Mouse (Mus musculus): Measurements from ENCODE around the gene Gm16253. TPM values are rescaled to one million over a fixed set of nuclear protein-coding genes. Genes with fewer than 3 reads are reported as not detected.

The Gm16253 gene
- polyA plus RNA-seq (2015; fragmentation: Nextera tagmentation; extraction: Ambion mirVana), result 1.3 and 1.4 TPM in 2 replicates

- H3K36me3 ChIP-seq (ENCODE audit: control insufficient read depth, insufficient read depth), result no peaks in the 10 kb centered on the region
- peak within 1 kb of the TSS; percentile 70 for H3K9ac ChIP-seq (ENCODE audit: low read length)
- no peaks in the 10 kb centered on the region for H3K27me3 ChIP-seq (ENCODE audit: control insufficient read depth, insufficient read depth, low read length)
- H3K4me3 ChIP-seq (ENCODE audit: low read length), result peak within 1 kb of the TSS; percentile 32
- H3K4me1 ChIP-seq (ENCODE audit: control insufficient read depth, insufficient read depth, low read length), result peaks cover 58% of the 10 kb centered on the region
- no peaks in the 10 kb centered on the region for H3K9me3 ChIP-seq (replicated peaks; ENCODE audit: control insufficient read depth, low read length)
- ATAC-seq (replicated peaks; ENCODE audit: extremely low read depth, insufficient read depth, low FRiP score), result peak; percentile 91
- H3K4me2 ChIP-seq (ENCODE audit: low read depth, low read length), result peak within 1 kb of the TSS; percentile 61
- 5% methylated on average over 17 of the region's 17 CpGs for WGBS
- peak within 1 kb of the TSS; percentile 98 for H3K27ac ChIP-seq (ENCODE audit: low read length)
Measured at GRCm38 (mm10) chr3:96576690-96577541, at the start of gene Gm16253. Gm16253 (plus strand) TSS chr3:96576984.

- Histone ChIP-seq H3K27me3 (ENCODE audit: control insufficient read depth, insufficient read depth, low read length) (peaks cover 19% of the 10 kb centered on the region), H3K27ac (ENCODE audit: low read length) (no peak overlapping the region), H3K9ac (ENCODE audit: low read length) (no peak overlapping the region), H3K4me2 (ENCODE audit: low read depth, low read length) (no peak overlapping the region), H3K36me3 (ENCODE audit: control insufficient read depth, insufficient read depth) (no peaks in the 10 kb centered on the region; the same call in 1 of the 2 replicates), H3K4me3 (ENCODE audit: low read length) (no peak overlapping the region), H3K9me3 (replicated peaks; ENCODE audit: control insufficient read depth, low read length) (no peaks in the 10 kb centered on the region), H3K4me1 (ENCODE audit: control insufficient read depth, insufficient read depth, low read length) (peaks cover 35% of the 10 kb centered on the region)
- 61% methylated on average over 9 of the region's 9 CpGs for WGBS
- ATAC-seq (replicated peaks; ENCODE audit: extremely low read depth, insufficient read depth, low FRiP score), result no peak
Measured at GRCm38 (mm10) chr3:96528506-96528905, 48.3 kb upstream of the Gm16253 start.

GRCm38 (mm10) chr3:96532050-96532449 lies 44.7 kb upstream of the Gm16253 start:
- 41% methylated on average over 7 of the region's 7 CpGs for WGBS
- H3K36me3 ChIP-seq (ENCODE audit: control insufficient read depth, insufficient read depth), result no peaks in the 10 kb centered on the region; the same call in 1 of the 2 replicates
- no peak overlapping the region for H3K9ac ChIP-seq (ENCODE audit: low read length)
- no peak overlapping the region for H3K4me2 ChIP-seq (ENCODE audit: low read depth, low read length)
- ATAC-seq (replicated peaks; ENCODE audit: extremely low read depth, insufficient read depth, low FRiP score), result no peak
- H3K4me1 ChIP-seq (ENCODE audit: control insufficient read depth, insufficient read depth, low read length), result peaks cover 9% of the 10 kb centered on the region
- H3K27me3 ChIP-seq (ENCODE audit: control insufficient read depth, insufficient read depth, low read length), result peaks cover 10% of the 10 kb centered on the region
- no peaks in the 10 kb centered on the region for H3K9me3 ChIP-seq (replicated peaks; ENCODE audit: control insufficient read depth, low read length)
- H3K27ac ChIP-seq (ENCODE audit: low read length), result no peak overlapping the region
- no peak overlapping the region for H3K4me3 ChIP-seq (ENCODE audit: low read length)

GRCm38 (mm10) chr3:96534300-96534699 lies 42.5 kb upstream of the Gm16253 start:
- Histone ChIP-seq H3K4me3 (ENCODE audit: low read length) (no peak overlapping the region), H3K9me3 (replicated peaks; ENCODE audit: control insufficient read depth, low read length) (no peaks in the 10 kb centered on the region), H3K36me3 (ENCODE audit: control insufficient read depth, insufficient read depth) (no peaks in the 10 kb centered on the region; the same call in 1 of the 2 replicates), H3K9ac (ENCODE audit: low read length) (no peak overlapping the region), H3K27me3 (ENCODE audit: control insufficient read depth, insufficient read depth, low read length) (no peaks in the 10 kb centered on the region; the same call in 1 of the 2 replicates), H3K4me2 (ENCODE audit: low read depth, low read length) (no peak overlapping the region), H3K27ac (ENCODE audit: low read length) (no peak overlapping the region), H3K4me1 (ENCODE audit: control insufficient read depth, insufficient read depth, low read length) (no peaks in the 10 kb centered on the region)
- no peak for ATAC-seq (replicated peaks; ENCODE audit: extremely low read depth, insufficient read depth, low FRiP score)
- WGBS, result 59% methylated on average over 2 of the region's 2 CpGs

GRCm38 (mm10) chr3:96539316-96539715 lies 37.5 kb upstream of the Gm16253 start:
- Histone ChIP-seq H3K4me3 (ENCODE audit: low read length) (no peak overlapping the region), H3K9ac (ENCODE audit: low read length) (no peak overlapping the region), H3K36me3 (ENCODE audit: control insufficient read depth, insufficient read depth) (no peaks in the 10 kb centered on the region), H3K4me1 (ENCODE audit: control insufficient read depth, insufficient read depth, low read length) (no peaks in the 10 kb centered on the region), H3K27ac (ENCODE audit: low read length) (no peak overlapping the region), H3K4me2 (ENCODE audit: low read depth, low read length) (no peak overlapping the region), H3K27me3 (ENCODE audit: control insufficient read depth, insufficient read depth, low read length) (no peaks in the 10 kb centered on the region), H3K9me3 (replicated peaks; ENCODE audit: control insufficient read depth, low read length) (no peaks in the 10 kb centered on the region)
- no peak for ATAC-seq (replicated peaks; ENCODE audit: extremely low read depth, insufficient read depth, low FRiP score)
- WGBS, result 66% methylated on average over 2 of the region's 2 CpGs

GRCm38 (mm10) chr3:96540740-96541139 lies 36.0 kb upstream of the Gm16253 start:
- H3K36me3 ChIP-seq (ENCODE audit: control insufficient read depth, insufficient read depth), result no peaks in the 10 kb centered on the region
- H3K4me2 ChIP-seq (ENCODE audit: low read depth, low read length), result no peak overlapping the region
- no peak for ATAC-seq (replicated peaks; ENCODE audit: extremely low read depth, insufficient read depth, low FRiP score)
- no peak overlapping the region for H3K9ac ChIP-seq (ENCODE audit: low read length)
- H3K4me3 ChIP-seq (ENCODE audit: low read length), result no peak overlapping the region
- no peak overlapping the region for H3K27ac ChIP-seq (ENCODE audit: low read length)
- H3K27me3 ChIP-seq (ENCODE audit: control insufficient read depth, insufficient read depth, low read length), result no peaks in the 10 kb centered on the region
- 49% methylated on average over 6 of the region's 6 CpGs for WGBS
- H3K4me1 ChIP-seq (ENCODE audit: control insufficient read depth, insufficient read depth, low read length), result no peaks in the 10 kb centered on the region
- no peaks in the 10 kb centered on the region for H3K9me3 ChIP-seq (replicated peaks; ENCODE audit: control insufficient read depth, low read length)

- H3K9me3 ChIP-seq (replicated peaks; ENCODE audit: control insufficient read depth, low read length), result no peaks in the 10 kb centered on the region
- H3K4me3 ChIP-seq (ENCODE audit: low read length), result no peak overlapping the region
- 0 out of 2 replicates have a peak overlapping the region, but pooled peaks have one; percentile 26 for H3K9ac ChIP-seq (ENCODE audit: low read length)
- no peaks in the 10 kb centered on the region for H3K27me3 ChIP-seq (ENCODE audit: control insufficient read depth, insufficient read depth, low read length)
- no peak for ATAC-seq (replicated peaks; ENCODE audit: extremely low read depth, insufficient read depth, low FRiP score)
- no peak overlapping the region for H3K27ac ChIP-seq (ENCODE audit: low read length)
- 20% methylated on average over 14 of the region's 14 CpGs for WGBS
- no peaks in the 10 kb centered on the region for H3K4me1 ChIP-seq (ENCODE audit: control insufficient read depth, insufficient read depth, low read length)
- no peaks in the 10 kb centered on the region for H3K36me3 ChIP-seq (ENCODE audit: control insufficient read depth, insufficient read depth)
- no peak overlapping the region for H3K4me2 ChIP-seq (ENCODE audit: low read depth, low read length)
Measured at GRCm38 (mm10) chr3:96541328-96542078, 35.3 kb upstream of the Gm16253 start.

GRCm38 (mm10) chr3:96542554-96542953 lies 34.2 kb upstream of the Gm16253 start:
- H3K4me1 ChIP-seq (ENCODE audit: control insufficient read depth, insufficient read depth, low read length), result peaks cover 2% of the 10 kb centered on the region; the same call in 1 of the 2 replicates
- H3K36me3 ChIP-seq (ENCODE audit: control insufficient read depth, insufficient read depth), result no peaks in the 10 kb centered on the region
- H3K9me3 ChIP-seq (replicated peaks; ENCODE audit: control insufficient read depth, low read length), result no peaks in the 10 kb centered on the region
- no peak overlapping the region for H3K9ac ChIP-seq (ENCODE audit: low read length)
- H3K4me3 ChIP-seq (ENCODE audit: low read length), result no peak overlapping the region
- no peak overlapping the region for H3K4me2 ChIP-seq (ENCODE audit: low read depth, low read length)
- no peak for ATAC-seq (replicated peaks; ENCODE audit: extremely low read depth, insufficient read depth, low FRiP score)
- H3K27me3 ChIP-seq (ENCODE audit: control insufficient read depth, insufficient read depth, low read length), result no peaks in the 10 kb centered on the region
- H3K27ac ChIP-seq (ENCODE audit: low read length), result no peak overlapping the region
- 67% methylated on average over 8 of the region's 8 CpGs for whole genome bisulfite sequencing

- Histone ChIP-seq H3K9me3 (replicated peaks; ENCODE audit: control insufficient read depth, low read length) (no peaks in the 10 kb centered on the region), H3K27ac (ENCODE audit: low read length) (no peak overlapping the region), H3K36me3 (ENCODE audit: control insufficient read depth, insufficient read depth) (no peaks in the 10 kb centered on the region), H3K4me2 (ENCODE audit: low read depth, low read length) (no peak overlapping the region), H3K4me1 (ENCODE audit: control insufficient read depth, insufficient read depth, low read length) (peaks cover 7% of the 10 kb centered on the region), H3K27me3 (ENCODE audit: control insufficient read depth, insufficient read depth, low read length) (no peaks in the 10 kb centered on the region), H3K9ac (ENCODE audit: low read length) (no peak overlapping the region), H3K4me3 (ENCODE audit: low read length) (no peak overlapping the region)
- WGBS, result 82% methylated on average over 11 of the region's 11 CpGs
- ATAC-seq (replicated peaks; ENCODE audit: extremely low read depth, insufficient read depth, low FRiP score), result no peak
Measured at GRCm38 (mm10) chr3:96543345-96543744, 33.4 kb upstream of the Gm16253 start.
